Mouse (Mus musculus) embryonic facial prominence, embryonic 12.5 days (tissue): ENCODE measurements at regions not wholly inside any gene's neighbourhood (a gene's known extent, or its start where the extent isn't known, plus 50 kb on each side); places are given as distances from the start of the nearest gene placed in this dataset.

Experiments used
- ATAC-seq: fragments of 200-750 bp; cut with Nextera tagmentation; 2 replicates; pipeline ENCODE4 v1.8.0; 2017; ENCODE audit not compliant: insufficient number of reproducible peaks, insufficient read depth, low FRiP score, low TSS enrichment
- H3K27ac ChIP-seq: fragments of 300-500 bp; sonication (generic); 2 replicates; pipeline ENCODE4 v1.5.1; 2016; ENCODE audit warnings: mild to moderate bottlenecking
- H3K27me3 ChIP-seq: fragments of 300-500 bp; sonication (generic); 2 replicates; pipeline ENCODE4 v1.6.1; 2016; ENCODE audit warnings: mild to moderate bottlenecking, moderate library complexity
- H3K36me3 ChIP-seq: fragments of 300-500 bp; sonication (generic); 2 replicates; pipeline ENCODE4 v1.6.1; 2016; ENCODE audit warnings: mild to moderate bottlenecking
- H3K4me1 ChIP-seq: fragments of 300-500 bp; sonication (generic); 2 replicates; pipeline ENCODE4 v1.6.1; 2016
- H3K4me2 ChIP-seq: fragments of 300-500 bp; sonication (generic); replicated peaks from 2 replicates; pipeline ENCODE4 v1.6.1; 2016; ENCODE audit warnings: mild to moderate bottlenecking, moderate library complexity
- H3K4me3 ChIP-seq: fragments of 300-500 bp; sonication (generic); 2 replicates; pipeline ENCODE4 v1.5.1; 2016; ENCODE audit warnings: mild to moderate bottlenecking
- H3K9ac ChIP-seq: fragments of 300-500 bp; sonication (generic); 2 replicates; pipeline ENCODE4 v1.6.1; 2016; ENCODE audit warnings: mild to moderate bottlenecking, moderate library complexity
- H3K9me3 ChIP-seq: fragments of 300-500 bp; sonication (generic); 2 replicates; pipeline ENCODE4 v1.6.1; 2016; ENCODE audit warnings: mild to moderate bottlenecking, moderate library complexity
- WGBS: fragments of 180-500 bp; shearing (Covaris S2); methylation state at CpG from one replicate; pipeline ENCODE4 v1.1.7; 2016; 5-methylcytosine and 5-hydroxymethylcytosine counted together

GRCm38 (mm10) chr7:83060733-83061132 is 193.6 kb downstream of the Mex3b start:
- no peak overlapping the region for H3K4me3 ChIP-seq
- no peak overlapping the region for H3K9ac ChIP-seq
- WGBS = 10% methylated on average over 5 of the region's 5 CpGs
- H3K27me3 ChIP-seq = no peaks in the 10 kb centered on the region
- H3K27ac ChIP-seq = peak overlapping the region; percentile 85
- no peaks in the 10 kb centered on the region for H3K36me3 ChIP-seq
- ATAC-seq = peak; percentile 70; the same call in 1 of the 2 replicates
- H3K4me1 ChIP-seq = peaks cover 20% of the 10 kb centered on the region; the same call in 1 of the 2 replicates
- 0 out of 2 replicates have a peak overlapping the region, but pooled peaks have one; percentile 3 for H3K4me2 ChIP-seq
- no peaks in the 10 kb centered on the region for H3K9me3 ChIP-seq

- H3K4me1 ChIP-seq = peaks cover 17% of the 10 kb centered on the region; the same call in 1 of the 2 replicates
- no peaks in the 10 kb centered on the region for H3K9me3 ChIP-seq
- H3K4me2 ChIP-seq = no peak overlapping the region
- no peaks in the 10 kb centered on the region for H3K27me3 ChIP-seq
- peak overlapping the region; percentile 85 for H3K27ac ChIP-seq
- H3K4me3 ChIP-seq = no peak overlapping the region
- H3K36me3 ChIP-seq = no peaks in the 10 kb centered on the region
- 36% methylated on average over 7 of the region's 7 CpGs for WGBS
- ATAC-seq = no peak
- H3K9ac ChIP-seq = no peak overlapping the region
These were observed 194.2 kb downstream of the Mex3b start for GRCm38 (mm10) chr7:83061197-83061893.

DNA sequence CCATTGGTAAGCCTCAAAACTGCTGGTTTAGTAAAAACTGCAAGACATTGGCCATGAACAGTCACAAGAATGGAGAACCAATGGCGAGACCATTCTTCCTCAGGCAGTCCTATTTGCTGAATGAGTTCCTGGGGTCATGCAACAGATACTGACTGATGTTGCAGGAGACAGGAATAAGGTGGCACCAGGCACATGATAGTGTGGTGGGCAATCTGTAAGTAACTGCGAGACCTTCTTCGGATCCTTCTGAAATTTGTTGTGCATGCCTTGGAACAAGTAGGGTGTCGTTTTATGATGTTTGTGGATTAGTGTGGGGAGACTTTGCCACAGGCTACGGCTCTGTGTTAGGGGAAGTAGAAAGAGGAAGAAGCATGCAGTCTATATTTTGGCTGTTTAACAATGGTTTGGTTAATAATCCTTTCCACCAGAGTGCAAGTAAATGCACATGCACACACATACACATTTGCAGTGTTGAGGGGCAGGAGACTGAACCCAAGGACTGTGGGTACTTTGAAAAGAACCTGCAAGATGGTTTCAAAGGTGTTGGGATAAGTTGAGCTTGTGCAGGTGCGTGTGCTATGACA is 194.9 kb downstream of the Mex3b start:
- H3K4me3 ChIP-seq = no peak overlapping the region
- ATAC-seq = no peak
- no peaks in the 10 kb centered on the region for H3K9me3 ChIP-seq
- H3K27ac ChIP-seq = peak overlapping the region; percentile 85
- 93% methylated on average over 6 of the region's 6 CpGs for WGBS
- no peaks in the 10 kb centered on the region for H3K36me3 ChIP-seq
- H3K4me2 ChIP-seq = no peak overlapping the region
- H3K4me1 ChIP-seq = peaks cover 13% of the 10 kb centered on the region; the same call in 1 of the 2 replicates
- H3K27me3 ChIP-seq = no peaks in the 10 kb centered on the region
- H3K9ac ChIP-seq = no peak overlapping the region

DNA sequence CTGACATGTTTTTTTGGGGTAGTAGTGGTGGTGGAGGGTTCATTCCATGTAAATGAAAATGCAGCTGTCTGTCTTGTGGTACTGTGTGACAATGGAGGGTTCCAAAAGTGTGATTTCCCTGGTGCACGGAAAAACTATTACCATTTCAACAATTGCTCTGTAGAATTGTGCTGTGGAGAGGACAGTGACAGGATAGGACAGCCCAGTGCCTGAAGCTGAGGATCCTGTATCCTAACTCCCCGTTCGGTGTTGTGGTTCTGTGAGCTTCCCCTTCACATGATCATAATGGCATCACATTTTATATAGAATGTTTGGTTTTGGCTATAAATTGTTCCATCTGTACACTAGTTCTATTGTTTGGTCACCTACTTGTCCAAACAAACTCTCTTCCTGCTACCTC is 196.4 kb downstream of the Mex3b start:
- no peaks in the 10 kb centered on the region for H3K27me3 ChIP-seq
- H3K4me2 ChIP-seq = no peak overlapping the region
- H3K9ac ChIP-seq = no peak overlapping the region
- H3K9me3 ChIP-seq = no peaks in the 10 kb centered on the region
- peaks cover 13% of the 10 kb centered on the region; the same call in 1 of the 2 replicates for H3K4me1 ChIP-seq
- no peak for ATAC-seq
- no peak overlapping the region for H3K27ac ChIP-seq
- H3K4me3 ChIP-seq = no peak overlapping the region
- WGBS = 71% methylated on average over 3 of the region's 3 CpGs
- no peaks in the 10 kb centered on the region for H3K36me3 ChIP-seq

- no peaks in the 10 kb centered on the region for H3K9me3 ChIP-seq
- WGBS = 64% methylated on average over 3 of the region's 3 CpGs
- no peak overlapping the region for H3K9ac ChIP-seq
- H3K4me3 ChIP-seq = no peak overlapping the region
- ATAC-seq = no peak
- no peaks in the 10 kb centered on the region for H3K36me3 ChIP-seq
- H3K27me3 ChIP-seq = no peaks in the 10 kb centered on the region
- H3K27ac ChIP-seq = no peak overlapping the region
- no peak overlapping the region for H3K4me2 ChIP-seq
- peaks cover 13% of the 10 kb centered on the region; the same call in 1 of the 2 replicates for H3K4me1 ChIP-seq
These were observed 198.2 kb downstream of the Mex3b start for GRCm38 (mm10) chr7:83065341-83065740.

DNA sequence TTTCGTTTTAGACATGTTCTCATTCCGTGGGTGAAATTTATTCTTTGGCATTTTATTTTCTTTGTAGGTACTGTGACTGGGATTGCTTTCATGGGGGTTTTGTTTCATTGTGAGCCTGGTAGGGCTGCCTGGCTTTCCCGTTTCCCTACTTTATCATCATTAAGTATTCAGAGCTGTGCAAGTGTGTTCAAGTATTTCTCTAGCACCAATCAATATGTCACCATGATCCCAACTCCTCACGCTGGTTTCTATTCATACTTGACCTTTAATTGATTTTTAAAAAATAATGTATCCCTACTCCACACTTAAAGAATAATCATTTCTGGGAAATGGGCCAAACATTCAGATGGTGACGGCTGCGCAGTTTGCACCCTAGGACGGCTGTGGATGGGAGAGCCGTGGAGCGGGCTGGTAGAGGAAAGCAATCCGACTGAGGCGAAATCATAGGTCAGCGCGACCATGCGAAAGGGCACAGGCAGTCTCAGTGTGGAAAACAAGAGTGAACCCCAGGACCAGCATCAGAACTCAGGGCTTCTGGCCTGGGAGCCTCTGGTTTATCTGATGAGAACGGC is 207.4 kb downstream of the Mex3b start:
- Histone ChIP-seq H3K36me3 (no peaks in the 10 kb centered on the region), H3K27ac (no peak overlapping the region), H3K4me1 (peaks cover 11% of the 10 kb centered on the region), H3K27me3 (no peaks in the 10 kb centered on the region), H3K4me3 (no peak overlapping the region), H3K9ac (no peak overlapping the region), H3K4me2 (no peak overlapping the region), H3K9me3 (no peaks in the 10 kb centered on the region)
- WGBS = 80% methylated on average over 15 of the region's 15 CpGs
- ATAC-seq = no peak

- ATAC-seq = no peak
These were observed 208.2 kb downstream of the Mex3b start for GRCm38 (mm10) chr7:83075159-83075952.

DNA sequence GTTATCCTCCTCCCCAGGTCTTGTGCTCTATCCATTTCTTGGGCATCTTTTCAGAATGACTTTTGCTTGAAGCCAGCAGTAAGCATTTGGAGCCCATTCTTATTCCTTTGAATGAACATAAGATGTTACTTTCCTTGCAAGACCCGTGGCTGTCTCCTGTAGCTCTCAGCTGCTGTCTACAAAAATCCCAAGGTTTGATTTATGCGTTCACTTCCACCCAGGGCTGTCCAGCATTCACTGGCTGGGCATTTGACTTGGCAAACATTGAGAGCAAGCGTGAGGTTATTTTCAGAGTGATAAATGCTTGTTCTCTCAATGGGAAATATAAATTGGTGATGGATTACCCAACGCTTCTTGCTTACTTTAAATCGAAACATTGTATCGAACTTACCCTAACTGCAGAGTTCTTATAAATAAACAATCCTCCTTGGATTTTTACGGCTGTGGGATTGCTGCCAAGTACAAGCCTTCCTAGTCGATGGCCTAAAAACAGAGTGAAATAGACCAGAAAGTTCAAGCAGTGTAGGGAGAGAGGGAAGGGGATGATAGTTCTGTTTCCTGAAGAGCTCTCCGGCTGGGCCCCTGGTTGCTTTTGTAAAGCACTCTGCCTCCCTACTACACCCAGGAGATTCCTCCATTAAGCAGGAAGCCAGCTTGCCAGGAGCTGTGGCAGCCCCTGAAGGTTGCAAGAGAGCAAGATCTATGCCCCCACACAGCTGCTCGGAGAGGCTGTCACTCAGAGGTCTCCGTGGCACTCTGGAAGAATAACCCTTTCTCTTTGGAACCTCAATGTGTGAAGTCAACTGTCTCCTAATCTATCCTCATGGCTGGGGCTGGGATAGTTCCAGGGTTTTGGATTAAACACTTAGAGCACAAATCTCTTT is 210.1 kb downstream of the Mex3b start:
- H3K27ac ChIP-seq = peak overlapping the region; percentile 69
- H3K9me3 ChIP-seq = no peaks in the 10 kb centered on the region
- H3K4me1 ChIP-seq = peaks cover 11% of the 10 kb centered on the region
- no peak overlapping the region for H3K4me3 ChIP-seq
- no peaks in the 10 kb centered on the region for H3K36me3 ChIP-seq
- 0 out of 2 replicates have a peak overlapping the region, but pooled peaks have one; percentile 15 for H3K4me2 ChIP-seq
- no peak for ATAC-seq
- no peak overlapping the region for H3K9ac ChIP-seq
- no peaks in the 10 kb centered on the region for H3K27me3 ChIP-seq
- 46% methylated on average over 11 of the region's 11 CpGs for whole genome bisulfite sequencing

More at GRCm38 (mm10) chr7:83075159-83075952, 208.2 kb downstream of the Mex3b start:
- Histone ChIP-seq H3K4me2 (no peak overlapping the region), H3K36me3 (no peaks in the 10 kb centered on the region), H3K4me3 (no peak overlapping the region), H3K9ac (no peak overlapping the region), H3K27ac (no peak overlapping the region), H3K27me3 (no peaks in the 10 kb centered on the region), H3K4me1 (peaks cover 11% of the 10 kb centered on the region), H3K9me3 (no peaks in the 10 kb centered on the region)
- WGBS = 90% methylated on average over 4 of the region's 4 CpGs

DNA sequence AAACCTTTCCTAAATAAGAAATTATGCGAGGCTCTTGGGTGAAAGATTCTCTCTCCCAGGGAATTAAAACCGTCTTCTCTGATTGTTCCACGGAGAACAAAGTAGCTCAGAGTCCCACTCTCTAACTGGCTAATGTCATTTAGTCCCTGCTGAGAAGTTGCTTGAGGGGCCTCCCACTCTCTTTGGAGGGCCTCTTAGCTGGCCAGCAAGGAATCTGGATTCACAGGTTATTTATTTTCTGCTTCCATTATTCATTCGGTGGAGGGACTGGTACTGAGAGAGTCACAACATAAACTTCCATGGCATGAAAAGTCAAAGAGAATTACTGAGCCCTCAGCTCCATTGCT is 210.8 kb downstream of the Mex3b start:
- H3K36me3 ChIP-seq = no peaks in the 10 kb centered on the region
- H3K27me3 ChIP-seq = no peaks in the 10 kb centered on the region
- no peak overlapping the region for H3K4me2 ChIP-seq
- WGBS = 23% methylated on average over 4 of the region's 4 CpGs
- H3K9me3 ChIP-seq = no peaks in the 10 kb centered on the region
- peaks cover 11% of the 10 kb centered on the region for H3K4me1 ChIP-seq
- ATAC-seq = no peak
- no peak overlapping the region for H3K9ac ChIP-seq
- no peak overlapping the region for H3K4me3 ChIP-seq
- H3K27ac ChIP-seq = peak overlapping the region; percentile 69; the same call in 1 of the 2 replicates

GRCm38 (mm10) chr7:83078695-83079094 is 211.6 kb downstream of the Mex3b start:
- ATAC-seq = no peak
- 78% methylated on average over 4 of the region's 4 CpGs for WGBS
- H3K27ac ChIP-seq = no peak overlapping the region

DNA sequence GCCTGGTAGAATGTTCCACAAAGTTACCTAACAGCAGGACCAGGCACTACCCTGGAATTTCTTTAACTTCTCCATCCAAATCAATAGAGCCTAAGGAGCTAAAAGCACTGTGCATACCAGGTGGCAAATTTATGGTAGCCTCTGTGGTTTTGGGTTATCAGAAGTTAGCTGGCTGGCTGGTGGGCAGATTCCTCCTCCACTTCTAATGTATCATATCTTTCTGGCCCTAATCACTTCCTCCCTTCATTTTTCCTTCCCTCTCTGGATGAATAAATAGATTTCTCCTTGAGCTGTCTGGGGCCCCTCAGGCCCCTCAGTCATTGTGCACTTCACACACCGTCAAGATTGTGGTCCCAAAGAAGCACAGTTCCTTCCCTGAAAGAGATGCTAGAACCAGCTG is 212.7 kb downstream of the Mex3b start:
- Histone ChIP-seq H3K4me3 (no peak overlapping the region), H3K9me3 (no peaks in the 10 kb centered on the region), H3K4me1 (peaks cover 11% of the 10 kb centered on the region), H3K27ac (no peak overlapping the region), H3K36me3 (no peaks in the 10 kb centered on the region), H3K9ac (no peak overlapping the region), H3K4me2 (no peak overlapping the region), H3K27me3 (no peaks in the 10 kb centered on the region)
- ATAC-seq = no peak
- 78% methylated on average over 1 of the region's 1 CpGs for WGBS

More at GRCm38 (mm10) chr7:83078695-83079094, 211.6 kb downstream of the Mex3b start:
- Histone ChIP-seq H3K4me3 (no peak overlapping the region), H3K4me1 (peaks cover 11% of the 10 kb centered on the region), H3K27me3 (no peaks in the 10 kb centered on the region), H3K4me2 (no peak overlapping the region), H3K9me3 (no peaks in the 10 kb centered on the region), H3K9ac (no peak overlapping the region), H3K36me3 (no peaks in the 10 kb centered on the region)
